Mouse (Mus musculus) erythroblast, adult 5-6 weeks (primary cell): Measurements from ENCODE around the gene Mb21d2. TPM values are rescaled to one million over a fixed set of nuclear protein-coding genes. Genes with fewer than 3 reads are reported as not detected.

Experiments used
- ATAC-seq: replicated peaks from 2 replicates; pipeline ENCODE4 v1.8.0; 2016; ENCODE audit warnings: moderate number of reproducible peaks, mild to moderate bottlenecking, moderate TSS enrichment, inconsistent platforms; ENCODE audit not compliant: poor library complexity, low FRiP score, severe bottlenecking
- total RNA-seq, 2 experiments: library from RNA; stranded (forward) in 1 of 2; stranded (reverse) in 1 of 2; fragments of 150-400 nt in 1 of 2; fragments of 200-764, 138-1000 nt in 1 of 2; gene quantifications; 2 replicates each; pipeline versions ENCODE4 v1.2.3 to v1.2.4; 2015 to 2017; ENCODE audit warnings: low replicate concordance in 2 of 2

The Mb21d2 gene
- total RNA-seq, 2 experiments from 2014 or later, result not detected

- no peak for ATAC-seq
These were observed 59.0 kb downstream of the Mb21d2 start for GRCm38 (mm10) chr16:28870456-28870855.

GRCm38 (mm10) chr16:28868864-28869263 lies 60.6 kb downstream of the Mb21d2 start:
- no peak for ATAC-seq

- no peak for ATAC-seq
These were observed 62.7 kb downstream of the Mb21d2 start for GRCm38 (mm10) chr16:28866584-28867295.

- ATAC-seq, result no peak
These were observed 65.9 kb downstream of the Mb21d2 start for GRCm38 (mm10) chr16:28863616-28864015.

- no peak for ATAC-seq
These were observed 67.4 kb downstream of the Mb21d2 start for GRCm38 (mm10) chr16:28862093-28862492.

GRCm38 (mm10) chr16:28859678-28860077 lies 69.8 kb downstream of the Mb21d2 start:
- no peak for ATAC-seq

GRCm38 (mm10) chr16:28859009-28859288 lies 70.5 kb downstream of the Mb21d2 start:
- no peak for ATAC-seq

- ATAC-seq, result no peak
These were observed 71.1 kb downstream of the Mb21d2 start for GRCm38 (mm10) chr16:28858210-28859008.

- ATAC-seq, result no peak
These were observed 78.1 kb downstream of the Mb21d2 start for GRCm38 (mm10) chr16:28851409-28851821.

- ATAC-seq, result no peak
These were observed 78.6 kb downstream of the Mb21d2 start for GRCm38 (mm10) chr16:28850881-28851280.

GRCm38 (mm10) chr16:28846123-28846522 lies 83.3 kb downstream of the Mb21d2 start:
- no peak for ATAC-seq

GRCm38 (mm10) chr16:28845336-28845735 lies 84.1 kb downstream of the Mb21d2 start:
- no peak for ATAC-seq

GRCm38 (mm10) chr16:28841102-28841501 lies 88.4 kb downstream of the Mb21d2 start:
- no peak for ATAC-seq

GRCm38 (mm10) chr16:28840075-28840974 lies 89.1 kb downstream of the Mb21d2 start:
- ATAC-seq, result no peak

GRCm38 (mm10) chr16:28839575-28839974 lies 89.9 kb downstream of the Mb21d2 start:
- no peak for ATAC-seq

- no peak for ATAC-seq
These were observed 91.5 kb downstream of the Mb21d2 start for GRCm38 (mm10) chr16:28838016-28838415.

- ATAC-seq, result no peak
These were observed 97.3 kb downstream of the Mb21d2 start for GRCm38 (mm10) chr16:28832085-28832635.

- ATAC-seq, result no peak
These were observed 100.1 kb downstream of the Mb21d2 start for GRCm38 (mm10) chr16:28829263-28829955.

GRCm38 (mm10) chr16:28824781-28825180 lies 104.7 kb downstream of the Mb21d2 start:
- no peak for ATAC-seq

- no peak for ATAC-seq
These were observed 107.7 kb downstream of the Mb21d2 start for GRCm38 (mm10) chr16:28821774-28822173.
